Mouse (Mus musculus): ENCODE results near the gene Tac2.

GRCm38 (mm10) chr10:127682886-127683285 lies 41.4 kb upstream of the Tac2 start:
- TF ChIP-seq CTCF (conservative IDR thresholded peaks at IDR 0.05; ENCODE audit: insufficient read depth, insufficient read length, low read depth, low read length) (no peak), POLR2A (IDR thresholded peaks at IDR 0.05; ENCODE audit: low read depth, low read length) (no peak)
